Mouse (Mus musculus): Measurements from ENCODE around the gene Creb3l1. TPM values are rescaled to one million over a fixed set of nuclear protein-coding genes. Genes with fewer than 3 reads are reported as not detected.

Gene Creb3l1
- 15.6 and 19.3 TPM in 2 replicates for polyA plus RNA-seq (2012; rRNA removed)

GRCm38 (mm10) chr2:92024274-92024672 lies at the start of gene Creb3l1:
Creb3l1 (minus strand) TSS chr2:92024502.
- WGBS = under 1% methylated on average over 23 of the region's 27 CpGs
- DNase-seq (ENCODE audit: low read depth, low spot score) = no peak

DNA sequence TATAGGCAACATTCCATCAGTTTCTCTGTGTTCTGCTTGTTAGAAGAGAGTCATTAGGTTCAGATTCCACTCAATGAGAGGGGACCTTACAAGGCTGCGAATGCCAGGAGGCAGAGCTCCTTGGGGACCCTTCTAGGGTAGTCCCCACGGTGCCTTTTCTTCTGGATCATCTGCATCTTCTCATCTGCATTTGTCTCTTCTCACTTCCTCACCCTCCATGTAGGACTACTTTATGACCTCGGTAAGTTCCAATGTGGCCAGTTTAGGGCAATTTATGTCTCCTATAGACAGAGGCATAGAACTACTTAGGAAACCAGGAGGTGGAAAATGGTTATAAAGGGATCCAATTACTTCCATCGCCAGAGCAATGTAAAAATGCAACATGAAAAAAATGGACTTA lies 46.8 kb upstream of the Creb3l1 start:
- no peak for DNase-seq (ENCODE audit: low read depth, low spot score)
- 74% methylated on average over 4 of the region's 4 CpGs for WGBS

DNA sequence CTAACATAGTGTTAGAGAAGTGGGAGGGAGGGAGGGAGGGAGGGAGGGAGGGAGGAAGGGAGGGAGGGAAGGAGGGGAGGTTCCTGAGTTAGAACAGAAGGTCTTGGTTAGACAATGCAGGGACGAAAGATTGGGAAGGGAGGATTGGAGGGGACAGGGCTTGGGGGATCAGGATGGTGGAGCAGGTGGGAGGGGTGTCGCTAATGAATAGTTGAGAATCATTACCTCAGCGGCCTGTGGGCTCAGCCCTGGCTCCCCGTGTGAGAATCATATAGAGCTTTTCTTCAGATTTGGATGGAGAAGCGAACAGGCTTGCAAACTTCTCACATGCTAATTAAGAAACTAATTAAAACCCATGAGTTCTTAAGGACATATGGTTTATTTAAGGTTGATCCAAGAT lies 45.3 kb upstream of the Creb3l1 start:
- DNase-seq (ENCODE audit: low read depth, low spot score) = no peak
- WGBS = 78% methylated on average over 5 of the region's 5 CpGs

GRCm38 (mm10) chr2:92067600-92067999 lies 43.3 kb upstream of the Creb3l1 start:
- WGBS = 67% methylated on average over 3 of the region's 3 CpGs
- DNase-seq (ENCODE audit: low read depth, low spot score) = no peak

GRCm38 (mm10) chr2:92066899-92067298 lies 42.6 kb upstream of the Creb3l1 start:
- DNase-seq (ENCODE audit: low read depth, low spot score) = no peak
- WGBS = 47% methylated on average over 1 of the region's 1 CpGs

GRCm38 (mm10) chr2:92065938-92066337 lies 41.6 kb upstream of the Creb3l1 start:
- WGBS = 80% methylated on average over 6 of the region's 6 CpGs
- no peak for DNase-seq (ENCODE audit: low read depth, low spot score)

DNA sequence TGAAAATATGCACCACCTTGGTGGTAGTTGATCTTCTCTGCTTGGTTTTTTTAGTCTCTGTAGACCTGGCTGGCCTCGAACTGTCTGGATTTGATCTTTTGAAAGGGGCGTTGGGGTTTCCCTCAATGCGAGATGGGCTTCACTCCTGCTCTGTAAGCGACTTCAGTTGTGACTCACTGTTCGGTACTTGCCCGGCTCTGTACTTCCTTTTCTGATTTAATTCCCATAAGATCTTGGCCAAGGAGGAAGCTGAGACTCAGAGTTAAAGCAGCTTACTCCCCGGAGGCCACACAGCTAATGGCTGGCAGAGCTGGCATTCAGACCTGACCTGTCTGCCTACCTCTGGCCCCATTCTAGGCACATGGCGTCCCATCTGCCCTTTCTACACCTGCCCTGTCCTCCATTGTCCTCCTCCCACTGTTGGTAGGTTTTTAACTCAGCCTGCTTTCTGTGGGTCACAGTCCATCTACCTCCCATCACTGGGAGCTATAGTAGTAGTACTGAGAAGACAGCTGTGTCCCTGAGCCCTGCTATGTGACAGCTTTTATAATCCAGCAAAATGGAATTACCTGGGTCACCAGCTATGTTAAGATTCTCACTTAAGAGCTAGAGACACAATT lies 41.1 kb upstream of the Creb3l1 start:
- WGBS = 49% methylated on average over 8 of the region's 8 CpGs
- DNase-seq (ENCODE audit: low read depth, low spot score) = no peak

GRCm38 (mm10) chr2:92063106-92063505 lies 38.8 kb upstream of the Creb3l1 start:
- WGBS = 32% methylated on average over 5 of the region's 5 CpGs
- DNase-seq (ENCODE audit: low read depth, low spot score) = no peak

GRCm38 (mm10) chr2:92061337-92061736 lies 37.0 kb upstream of the Creb3l1 start:
- no peak for DNase-seq (ENCODE audit: low read depth, low spot score)
- WGBS = 88% methylated on average over 5 of the region's 5 CpGs

- DNase-seq (ENCODE audit: low read depth, low spot score) = no peak
- 37% methylated on average over 6 of the region's 6 CpGs for WGBS
Observed at GRCm38 (mm10) chr2:92060291-92060690, 36.0 kb upstream of the Creb3l1 start.

GRCm38 (mm10) chr2:92059481-92060220 lies 35.3 kb upstream of the Creb3l1 start:
- no peak for DNase-seq (ENCODE audit: low read depth, low spot score)
- under 1% methylated on average over 63 of the region's 63 CpGs for WGBS

- WGBS = 5% methylated on average over 11 of the region's 11 CpGs
- no peak for DNase-seq (ENCODE audit: low read depth, low spot score)
Observed at GRCm38 (mm10) chr2:92058936-92059335, 34.6 kb upstream of the Creb3l1 start.

GRCm38 (mm10) chr2:92058469-92058868 lies 34.2 kb upstream of the Creb3l1 start:
- 1% methylated on average over 29 of the region's 29 CpGs for WGBS
- DNase-seq (ENCODE audit: low read depth, low spot score) = peak; percentile 83

DNA sequence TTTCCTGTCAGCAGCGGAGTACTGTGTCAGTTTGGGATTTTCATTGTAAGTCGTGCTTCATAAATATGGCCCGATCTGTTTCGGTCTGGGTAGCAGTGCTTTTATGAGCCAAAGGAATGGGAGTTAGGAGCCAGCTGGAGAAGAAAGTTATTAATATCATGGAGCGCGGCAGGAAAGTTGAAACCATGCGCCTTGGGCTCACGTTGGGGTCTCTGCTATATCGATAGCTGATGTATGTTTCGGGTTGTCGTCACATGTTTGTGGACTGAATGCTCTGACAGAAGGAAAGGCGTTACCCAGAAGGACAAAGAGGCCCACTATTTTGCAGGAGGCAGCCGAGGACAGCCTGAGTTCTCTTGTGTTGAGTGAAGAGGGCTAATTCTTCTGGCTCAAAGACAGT lies 32.5 kb upstream of the Creb3l1 start:
- DNase-seq (ENCODE audit: low read depth, low spot score) = no peak
- WGBS = 87% methylated on average over 13 of the region's 13 CpGs

DNA sequence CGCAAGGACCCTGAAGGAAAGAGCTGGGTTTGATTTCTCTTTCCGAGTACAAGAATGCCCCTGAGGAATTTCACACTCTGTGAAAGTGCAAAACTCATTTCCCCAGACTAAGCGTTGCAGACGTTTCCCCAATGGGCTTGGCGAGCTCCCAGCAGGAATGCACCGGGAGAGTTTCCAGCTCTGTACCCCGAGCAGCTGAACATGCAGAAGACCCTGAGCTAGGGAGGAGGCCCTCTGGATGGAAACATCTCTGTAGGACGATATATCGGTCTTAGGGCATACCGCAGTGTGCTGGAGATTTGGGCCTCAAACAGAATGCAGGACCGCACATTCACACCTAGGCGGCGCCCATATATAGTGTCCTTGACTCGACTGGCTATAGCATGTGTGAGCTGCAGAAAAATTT lies 31.5 kb upstream of the Creb3l1 start:
- 15% methylated on average over 14 of the region's 14 CpGs for WGBS
- no peak for DNase-seq (ENCODE audit: low read depth, low spot score)

DNA sequence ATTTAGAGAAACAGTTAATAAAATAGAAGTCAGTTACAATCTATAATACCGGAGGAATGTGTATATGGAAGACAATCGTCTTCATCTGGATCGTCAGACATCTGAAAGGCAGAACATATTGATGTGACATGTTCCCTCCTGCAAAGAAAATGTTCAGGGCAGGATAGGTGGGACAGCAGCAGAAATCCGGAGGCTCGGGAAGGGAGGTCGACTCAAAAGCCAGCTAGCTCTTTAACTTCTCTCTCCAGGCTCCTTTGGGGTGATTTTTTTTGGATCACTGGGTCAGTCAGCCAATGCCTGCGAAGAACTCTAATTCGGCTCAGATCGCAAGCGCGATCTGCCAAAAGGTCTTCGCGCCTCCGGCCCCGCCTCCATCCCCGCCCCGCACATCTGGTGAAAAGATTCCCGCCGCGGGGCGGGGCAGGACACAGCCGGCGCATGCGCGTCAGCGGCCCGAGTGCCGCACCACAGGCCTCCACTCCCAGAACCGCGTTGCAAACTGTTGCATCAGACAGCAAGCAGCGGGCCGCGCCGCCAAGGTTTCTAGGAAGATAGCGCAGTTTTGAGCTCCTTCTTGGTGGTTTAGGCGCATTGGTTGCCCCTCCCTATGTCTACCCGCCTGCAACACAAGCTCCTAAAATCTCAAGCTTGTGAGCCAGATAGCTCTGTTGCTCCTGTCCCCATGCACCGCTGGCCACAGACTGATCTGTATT lies 31.0 kb upstream of the Creb3l1 start:
- no peak for DNase-seq (ENCODE audit: low read depth, low spot score)
- WGBS = 7% methylated on average over 38 of the region's 38 CpGs

DNA sequence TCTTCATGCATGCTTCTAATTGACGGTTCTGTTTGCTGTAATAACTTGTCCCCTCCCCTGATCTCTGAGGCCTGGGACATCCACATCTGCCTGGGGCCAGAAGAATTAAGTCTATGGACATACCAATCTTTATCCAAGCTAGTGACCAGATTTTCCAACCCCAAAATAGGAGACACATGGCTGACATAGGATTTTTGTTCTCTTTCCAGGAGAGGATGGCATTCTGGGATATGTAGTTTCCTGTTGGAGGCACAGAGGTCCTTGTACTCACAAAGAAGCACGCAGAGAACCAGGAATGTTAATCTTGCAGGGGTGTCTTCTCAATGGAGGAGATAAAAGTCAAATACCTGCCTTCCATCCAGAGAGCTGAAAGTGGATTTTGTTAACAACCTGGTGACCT lies 28.5 kb upstream of the Creb3l1 start:
- WGBS = 81% methylated on average over 2 of the region's 2 CpGs
- no peak for DNase-seq (ENCODE audit: low read depth, low spot score)

DNA sequence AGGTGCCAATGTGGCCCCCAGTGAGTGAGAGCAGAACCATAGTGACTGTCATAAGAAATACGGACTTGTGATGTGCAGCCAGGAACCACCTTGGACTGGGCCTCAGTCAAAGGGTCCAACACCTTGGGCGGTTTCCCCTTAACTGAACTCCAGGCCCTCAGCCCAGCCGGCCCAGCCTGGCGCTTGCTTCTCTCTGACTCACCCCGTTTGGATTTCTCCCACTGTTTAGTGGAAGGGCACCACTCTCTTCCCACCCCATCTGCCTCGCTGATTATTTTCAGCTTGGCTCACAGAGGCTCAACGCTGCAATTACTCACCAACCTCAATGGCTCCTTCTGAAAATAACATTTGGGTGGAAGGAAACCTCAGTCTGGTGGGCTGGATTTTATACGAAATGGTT lies 27.9 kb upstream of the Creb3l1 start:
- 78% methylated on average over 8 of the region's 8 CpGs for WGBS
- no peak for DNase-seq (ENCODE audit: low read depth, low spot score)

DNA sequence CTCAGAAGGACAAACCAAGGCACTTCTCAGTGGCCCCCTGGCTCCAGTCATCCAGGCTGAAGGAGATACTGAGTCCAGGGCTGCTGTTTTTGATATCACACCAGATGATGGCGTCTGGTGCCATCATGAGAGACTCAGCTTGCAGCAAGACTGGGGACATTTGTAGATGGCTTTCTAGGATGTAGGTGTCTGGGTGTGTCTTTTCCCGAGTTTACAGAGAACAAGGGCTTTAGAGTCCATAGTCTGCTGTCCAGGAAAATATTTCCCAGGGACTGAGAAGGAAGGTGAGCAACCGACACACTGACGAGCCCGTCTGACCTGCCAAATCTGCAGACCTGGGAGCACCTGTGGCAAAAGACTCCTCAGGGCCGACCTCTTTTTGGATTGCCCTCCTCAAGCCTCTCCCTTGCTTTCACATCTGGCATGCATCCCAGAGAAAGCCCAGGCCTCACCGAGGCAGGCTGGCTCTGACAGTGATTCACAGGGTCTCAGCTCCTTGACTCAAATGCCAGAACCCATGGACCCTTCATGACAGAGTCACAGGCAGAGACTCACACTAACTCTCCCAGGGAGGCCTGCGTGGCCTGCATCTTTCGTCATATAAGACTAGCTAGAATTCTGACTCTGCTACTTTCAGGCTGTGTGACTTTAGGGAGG lies 23.9 kb upstream of the Creb3l1 start:
- WGBS = 31% methylated on average over 9 of the region's 9 CpGs
- no peak for DNase-seq (ENCODE audit: low read depth, low spot score)

DNA sequence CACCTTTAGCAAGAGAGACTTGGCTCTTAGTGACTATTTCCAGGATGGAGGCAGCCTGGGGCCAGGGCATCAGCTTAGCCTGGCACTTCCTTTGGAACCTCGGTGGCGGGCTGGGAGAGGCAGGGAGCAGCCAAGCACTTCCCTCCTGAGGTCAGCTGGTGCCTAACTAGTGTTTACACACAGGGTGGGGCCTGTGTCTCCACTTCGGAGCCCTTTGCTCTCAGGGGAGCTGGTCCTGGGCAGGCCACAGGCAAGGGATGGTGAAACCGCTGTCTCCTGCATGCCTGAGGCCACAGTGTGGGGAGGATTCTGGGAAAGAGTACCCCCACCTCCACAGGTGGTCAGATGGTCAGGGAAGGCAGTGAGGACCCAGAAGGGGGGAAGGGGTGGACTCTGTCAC lies 23.3 kb upstream of the Creb3l1 start:
- DNase-seq (ENCODE audit: low read depth, low spot score) = peak; percentile 78
- 11% methylated on average over 4 of the region's 4 CpGs for WGBS
